ENCODE assay signal across 12 mouse cellular contexts in genomic region chr6:125858294-125858693, GRCm38 (mm10).
"Had no signal": no experiment of that assay in that cellular context is flagged by ENCODE, and none has a peak within 500 bp of the region (broad histone marks: within the 10 kb centered on the region; RNA-seq: fewer than 3 reads in every experiment).

No protein-coding gene starts in this region.

- H3K4me3 ChIP-seq: intestine, embryonic 15.5 days; limb, embryonic 15.5 days; liver, embryonic 13.5 days; lung, embryonic 15.5 days; midbrain, embryonic 13.5 days; myocyte; neural tube, embryonic 15.5 days had no signal

- ATAC-seq: intestine, embryonic 15.5 days; liver, postnatal 0 days; midbrain, embryonic 13.5 days had no signal

- DNase-seq: kidney, adult 18-20 months; kidney, postnatal 10 days; liver, embryonic 13.5 days; liver, postnatal 0 days; thymus, adult 2 months; thymus, postnatal 25 days had no signal

- H3K27me3 ChIP-seq: intestine, embryonic 15.5 days; limb, embryonic 15.5 days; liver, embryonic 13.5 days; lung, embryonic 15.5 days; midbrain, embryonic 13.5 days; neural tube, embryonic 15.5 days had no signal

- H3K9me3 ChIP-seq: intestine, embryonic 15.5 days; limb, embryonic 15.5 days; liver, embryonic 13.5 days; lung, embryonic 15.5 days; midbrain, embryonic 13.5 days; neural tube, embryonic 15.5 days had no signal

- H3K4me1 ChIP-seq: intestine, embryonic 15.5 days; limb, embryonic 15.5 days; liver, embryonic 13.5 days; lung, embryonic 15.5 days; midbrain, embryonic 13.5 days; neural tube, embryonic 15.5 days had no signal

- H3K27ac ChIP-seq: intestine, embryonic 15.5 days; limb, embryonic 15.5 days; liver, embryonic 13.5 days; lung, embryonic 15.5 days; midbrain, embryonic 13.5 days; neural tube, embryonic 15.5 days had no signal

- H3K36me3 ChIP-seq: intestine, embryonic 15.5 days; limb, embryonic 15.5 days; liver, embryonic 13.5 days; lung, embryonic 15.5 days; midbrain, embryonic 13.5 days; neural tube, embryonic 15.5 days had no signal

- H3K4me2 ChIP-seq: intestine, embryonic 15.5 days; limb, embryonic 15.5 days; liver, embryonic 13.5 days; lung, embryonic 15.5 days; midbrain, embryonic 13.5 days; neural tube, embryonic 15.5 days had no signal

- H3K9ac ChIP-seq: intestine, embryonic 15.5 days; limb, embryonic 15.5 days; liver, embryonic 13.5 days; liver, postnatal 0 days; lung, embryonic 15.5 days; midbrain, embryonic 13.5 days; neural tube, embryonic 15.5 days had no signal
